Mouse (Mus musculus) left cerebral cortex, postnatal 14 days (tissue): ENCODE results near the gene Gm21861. TPM values are rescaled to one million over a fixed set of nuclear protein-coding genes. Genes with fewer than 3 reads are reported as not detected.
"Not testable (repeated sequence)": the region's sequence is repeated elsewhere in the genome, so short reads cannot be mapped to it uniquely, and the experiment has no call there.

Experiments
- DNase-seq, 2 experiments: peaks; one replicate each; pipeline ENCODE4 v3.0.0; 2021 to 2022; ENCODE audit warnings: low spot score in 2 of 2, mixed read lengths in 1 of 2
- intact Hi-C: fragments of 180-260 bp; cut with DNase I; formaldehyde crosslinking; loops from one replicate; pipeline ENCODE4 v1.15.1; 2025
- long read RNA-seq, 2 experiments: library from polyadenylated mRNA; stranded (forward); transcript quantifications; one replicate each; pipeline ENCODE4 v2.0.0; 2021
- total RNA-seq, 2 experiments: library from RNA; stranded (reverse); gene quantifications; 2 replicates each; pipeline ENCODE4 v1.2.3; 2021

The Gm21861 gene
- total RNA-seq = not detected
- long read RNA-seq, experiment 1 = 0 reads
- long read RNA-seq, experiment 2 = 0 reads

GRCm38 (mm10) chrY:58814497-58814896 lies at the start of gene Gm21861:
TSS of gene Gm21861 (minus strand) at chrY:58814597.
- DNase-seq, intact Hi-C loops: not testable (repeated sequence)
